Mouse (Mus musculus) heart, adult 2 months (tissue): ENCODE results near the gene 2200002J24Rik.

Experiments used
- CTCF ChIP-seq: fragments of 200-600 bp; IDR thresholded peaks from 2 replicates; pipeline ENCODE4 v1.8.1; 2022; ENCODE audit warnings: antibody characterized with exemption, mild to moderate bottlenecking, moderate library complexity
- EP300 ChIP-seq: fragments of 200-500 bp; IDR thresholded peaks from 2 replicates; pipeline ENCODE4 v1.6.1; 2011; ENCODE audit warnings: low read depth, low read length, control low read depth; ENCODE audit not compliant: insufficient read depth
- POLR2A ChIP-seq: fragments of 200-500 bp; IDR thresholded peaks from 2 replicates; pipeline ENCODE4 v1.6.1; 2011; ENCODE audit warnings: mild to moderate bottlenecking, low read depth, low read length, control low read depth; ENCODE audit not compliant: insufficient read depth

- TF ChIP-seq CTCF, result no peak
- no peak for TF ChIP-seq POLR2A
- no peak for TF ChIP-seq EP300
Observed at GRCm38 (mm10) chr7:30707441-30707840, 8.7 kb downstream of the 2200002J24Rik start.
